Mouse (Mus musculus): ENCODE data around the gene Gjc2.

DNA sequence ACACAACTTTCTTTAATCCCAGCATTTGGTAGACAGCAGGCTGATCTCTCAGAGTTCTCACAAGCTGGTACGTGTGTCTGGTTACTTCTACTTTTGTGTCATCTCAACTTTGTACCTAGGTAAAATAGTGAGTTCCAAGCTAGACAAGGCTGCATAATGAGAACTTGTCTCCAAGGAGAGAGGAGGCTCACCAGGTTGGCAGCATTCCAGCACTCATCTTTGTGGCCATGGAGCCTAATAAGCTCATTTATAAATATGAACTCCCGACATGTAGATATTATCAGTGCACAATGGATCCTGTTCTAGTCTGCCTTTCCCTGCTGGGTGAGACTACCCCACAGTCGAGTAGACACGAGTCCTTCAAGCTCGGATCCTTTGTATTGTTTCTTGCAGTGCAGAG lies 26.6 kb upstream of the Gjc2 start:
- TF ChIP-seq POLR2A (IDR thresholded peaks at IDR 0.05; ENCODE audit: insufficient read length, low read depth) (peak; percentile 3), USF1 (IDR thresholded peaks at IDR 0.05; ENCODE audit: low read depth) (no peak), E2F4 (IDR thresholded peaks at IDR 0.05; ENCODE audit: insufficient read depth) (no peak), CEBPB (IDR thresholded peaks at IDR 0.05; ENCODE audit: insufficient read depth, poor library complexity, severe bottlenecking) (no peak), TCF12 (IDR thresholded peaks at IDR 0.05; ENCODE audit: insufficient read depth, poor library complexity, severe bottlenecking) (no peak), MYOD1 (IDR thresholded peaks at IDR 0.05; ENCODE audit: control insufficient read depth in 1 of 3, insufficient read length in 2 of 3, low read depth in 2 of 3) (no peak), REST (IDR thresholded peaks at IDR 0.05; ENCODE audit: insufficient read depth, insufficient read length) (no peak)
